Mouse (Mus musculus): ENCODE results near the gene Cyp24a1. TPM values are rescaled to one million over a fixed set of nuclear protein-coding genes. Genes with fewer than 3 reads are reported as not detected.

The Cyp24a1 gene
- 0.01 TPM for polyA plus RNA-seq (2012; fragmentation: generic; extraction: Trizol)

DNA sequence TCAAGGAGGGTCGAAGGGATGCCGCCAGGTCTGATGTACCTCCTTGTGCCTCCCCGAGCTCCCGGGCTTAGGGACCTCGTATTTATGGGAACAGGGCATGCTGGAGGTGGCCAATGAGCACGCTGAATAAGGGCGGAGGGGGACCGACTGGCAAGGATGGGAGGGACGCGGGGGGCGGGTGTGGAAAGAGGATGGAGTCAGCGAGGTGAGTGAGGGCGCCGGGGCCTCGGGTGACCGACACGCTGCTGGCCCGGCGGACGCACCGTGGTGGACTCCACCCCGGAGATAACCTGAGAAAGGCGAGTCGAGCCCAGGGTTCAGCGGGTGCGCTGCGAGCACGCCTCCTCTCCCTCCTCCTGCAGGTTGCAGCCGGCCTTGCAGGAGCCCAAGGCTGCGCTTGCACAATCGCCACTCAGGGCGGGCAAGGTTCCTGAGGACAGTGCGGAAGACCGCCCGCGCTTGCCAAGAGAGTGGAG is at the start of gene Cyp24a1:
Gene Cyp24a1 (minus strand): TSS at position 55 of the 476 bp plus-strand sequence.
- no peak within 1 kb of the TSS for H3K4me3 ChIP-seq
- H3K27me3 ChIP-seq (ENCODE audit: control insufficient read depth, insufficient read depth, insufficient read length) = peaks cover 47% of the 10 kb centered on the region
- TF ChIP-seq E2F4 (IDR thresholded peaks at IDR 0.05; ENCODE audit: insufficient read depth) (no peak), POLR2AphosphoS2 (IDR thresholded peaks at IDR 0.05; ENCODE audit: insufficient read length, low read depth) (no peak), SRF (IDR thresholded peaks at IDR 0.05; ENCODE audit: control insufficient read depth, insufficient read length, low read depth) (no peak), REST (IDR thresholded peaks at IDR 0.05; ENCODE audit: insufficient read depth, insufficient read length) (no peak), MAX (IDR thresholded peaks at IDR 0.05; ENCODE audit: low read depth) (no peak), USF1 (IDR thresholded peaks at IDR 0.05; ENCODE audit: low read depth) (no peak), TCF12 (IDR thresholded peaks at IDR 0.05; ENCODE audit: insufficient read depth, poor library complexity, severe bottlenecking) (no peak), POLR2A (IDR thresholded peaks at IDR 0.05; ENCODE audit: insufficient read length, low read depth) (no peak)

DNA sequence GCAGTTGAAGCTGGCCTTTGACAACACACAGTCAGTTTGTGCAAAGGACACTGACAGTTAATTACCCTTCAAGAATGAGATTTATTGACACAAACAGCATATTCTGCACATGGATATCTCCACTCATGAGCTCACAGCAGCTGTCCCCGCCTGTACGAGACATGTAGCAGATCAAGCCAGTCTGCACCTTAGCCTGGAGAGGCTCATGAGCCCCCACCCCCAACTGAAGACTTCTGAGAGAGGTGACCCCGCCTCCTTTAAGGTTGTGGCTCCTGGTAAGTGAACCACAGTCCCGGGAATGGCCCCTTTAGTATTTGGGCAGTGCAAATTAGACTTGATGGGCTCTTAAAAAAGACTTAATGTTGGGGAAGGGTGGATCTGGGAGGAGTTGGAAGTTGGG is 48.8 kb upstream of the Cyp24a1 start:
- TF ChIP-seq SRF (IDR thresholded peaks at IDR 0.05; ENCODE audit: control insufficient read depth, insufficient read length, low read depth) (no peak), POLR2A (IDR thresholded peaks at IDR 0.05; ENCODE audit: insufficient read length, low read depth) (no peak), TCF3 (IDR thresholded peaks at IDR 0.05; ENCODE audit: insufficient read length, low read depth) (no peak), CEBPB (IDR thresholded peaks at IDR 0.05; ENCODE audit: insufficient read depth, poor library complexity, severe bottlenecking) (no peak), POLR2AphosphoS2 (IDR thresholded peaks at IDR 0.05; ENCODE audit: insufficient read length, low read depth) (no peak), REST (IDR thresholded peaks at IDR 0.05; ENCODE audit: insufficient read depth, insufficient read length) (no peak), MYOD1 (IDR thresholded peaks at IDR 0.05; ENCODE audit: control insufficient read depth in 1 of 3, insufficient read length in 2 of 3, low read depth in 2 of 3) (no peak), E2F4 (IDR thresholded peaks at IDR 0.05; ENCODE audit: insufficient read depth) (no peak), USF1 (IDR thresholded peaks at IDR 0.05; ENCODE audit: low read depth) (no peak), TCF12 (IDR thresholded peaks at IDR 0.05; ENCODE audit: insufficient read depth, poor library complexity, severe bottlenecking) (no peak)
- no peak overlapping the region for H3K4me3 ChIP-seq
- H3K4me2 ChIP-seq (ENCODE audit: low read depth) = no peak overlapping the region
- no peaks in the 10 kb centered on the region for H3K36me3 ChIP-seq (ENCODE audit: control insufficient read depth, insufficient read depth)
- no peak overlapping the region for H3ac ChIP-seq (ENCODE audit: control insufficient read depth, insufficient read length)
- H3K79me2 ChIP-seq (ENCODE audit: control insufficient read depth, insufficient read depth) = no peaks in the 10 kb centered on the region
- no peaks in the 10 kb centered on the region for H3K27me3 ChIP-seq (ENCODE audit: control insufficient read depth, insufficient read depth, insufficient read length)

More for the DNA sequence above, at the start of gene Cyp24a1:
- no peak within 1 kb of the TSS for H3ac ChIP-seq (ENCODE audit: control insufficient read depth, insufficient read length)
- H3K36me3 ChIP-seq (ENCODE audit: control insufficient read depth, insufficient read depth) = no peaks in the 10 kb centered on the region
- no peaks in the 10 kb centered on the region for H3K79me2 ChIP-seq (ENCODE audit: control insufficient read depth, insufficient read depth)
- H3K4me2 ChIP-seq (ENCODE audit: low read depth) = no peak within 1 kb of the TSS

DNA sequence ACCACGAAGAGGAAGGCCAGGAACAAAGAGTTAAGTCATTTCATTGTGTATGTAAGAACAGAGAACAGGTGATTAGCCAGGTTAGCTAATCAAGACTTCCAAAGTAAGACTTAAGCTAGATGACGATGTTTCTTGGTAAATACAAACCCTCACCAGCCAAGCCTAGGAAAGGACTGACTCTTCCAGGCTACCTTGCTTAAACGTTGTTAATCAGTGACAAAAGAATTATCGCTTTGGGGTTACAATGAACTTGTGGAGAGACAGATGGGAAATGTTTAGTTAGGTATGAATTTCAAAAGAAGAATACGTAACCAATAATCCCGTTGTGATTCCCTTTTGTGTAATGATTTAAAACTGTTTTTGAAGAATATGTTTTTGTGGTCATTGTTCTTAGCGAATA is 48.0 kb upstream of the Cyp24a1 start:
- no peaks in the 10 kb centered on the region for H3K79me2 ChIP-seq (ENCODE audit: control insufficient read depth, insufficient read depth)
- no peaks in the 10 kb centered on the region for H3K27me3 ChIP-seq (ENCODE audit: control insufficient read depth, insufficient read depth, insufficient read length)
- no peak overlapping the region for H3K4me2 ChIP-seq (ENCODE audit: low read depth)
- no peak for TF ChIP-seq E2F4 (IDR thresholded peaks at IDR 0.05; ENCODE audit: insufficient read depth)
- TF ChIP-seq MAX (IDR thresholded peaks at IDR 0.05; ENCODE audit: low read depth) = no peak
- no peak for TF ChIP-seq MYOD1 (IDR thresholded peaks at IDR 0.05; ENCODE audit: control insufficient read depth in 1 of 3, insufficient read length in 2 of 3, low read depth in 2 of 3)
- TF ChIP-seq MYOG (IDR thresholded peaks at IDR 0.05; ENCODE audit: control insufficient read depth in 1 of 3, insufficient read depth in 1 of 3, insufficient read length in 2 of 3, low read depth in 2 of 3) = no peak
- TF ChIP-seq POLR2A (IDR thresholded peaks at IDR 0.05; ENCODE audit: insufficient read length, low read depth) = no peak
- no peak for TF ChIP-seq TCF3 (IDR thresholded peaks at IDR 0.05; ENCODE audit: insufficient read length, low read depth)
- no peak for TF ChIP-seq SRF (IDR thresholded peaks at IDR 0.05; ENCODE audit: control insufficient read depth, insufficient read length, low read depth)
- no peak for TF ChIP-seq REST (IDR thresholded peaks at IDR 0.05; ENCODE audit: insufficient read depth, insufficient read length)
- no peak for TF ChIP-seq USF1 (IDR thresholded peaks at IDR 0.05; ENCODE audit: low read depth)
- H3ac ChIP-seq (ENCODE audit: control insufficient read depth, insufficient read length) = no peak overlapping the region
- H3K36me3 ChIP-seq (ENCODE audit: control insufficient read depth, insufficient read depth) = no peaks in the 10 kb centered on the region
- H3K4me3 ChIP-seq = no peak overlapping the region

DNA sequence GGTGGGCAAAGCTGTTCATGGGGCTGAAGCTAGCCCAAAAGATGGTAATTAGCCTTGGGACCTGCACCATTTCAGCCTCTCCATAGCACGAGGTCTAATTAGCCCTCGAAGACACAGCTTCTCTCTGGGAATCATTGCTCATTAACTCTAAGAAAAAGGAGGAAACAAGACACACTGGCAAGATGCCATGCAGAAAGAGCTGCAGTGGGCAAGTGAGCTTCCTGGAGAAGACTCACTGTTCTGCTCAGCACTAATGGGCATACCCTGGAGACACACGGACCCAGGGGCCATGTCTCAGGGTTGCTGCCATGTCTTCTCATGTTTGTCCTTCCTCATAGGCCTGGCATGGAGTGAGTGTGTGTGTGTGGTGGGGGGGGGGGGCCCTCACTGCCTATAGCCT is 47.2 kb upstream of the Cyp24a1 start:
- Histone ChIP-seq H3K36me3 (ENCODE audit: control insufficient read depth, insufficient read depth) (no peaks in the 10 kb centered on the region), H3ac (ENCODE audit: control insufficient read depth, insufficient read length) (no peak overlapping the region), H3K4me3 (no peak overlapping the region), H3K4me2 (ENCODE audit: low read depth) (no peak overlapping the region), H3K79me2 (ENCODE audit: control insufficient read depth, insufficient read depth) (no peaks in the 10 kb centered on the region), H3K27me3 (ENCODE audit: control insufficient read depth, insufficient read depth, insufficient read length) (no peaks in the 10 kb centered on the region)
- no peak for TF ChIP-seq TCF12 (IDR thresholded peaks at IDR 0.05; ENCODE audit: insufficient read depth, poor library complexity, severe bottlenecking)
- no peak for TF ChIP-seq POLR2A (IDR thresholded peaks at IDR 0.05; ENCODE audit: insufficient read length, low read depth)
- no peak for TF ChIP-seq SRF (IDR thresholded peaks at IDR 0.05; ENCODE audit: control insufficient read depth, insufficient read length, low read depth)
- no peak for TF ChIP-seq MAX (IDR thresholded peaks at IDR 0.05; ENCODE audit: low read depth)
- no peak for TF ChIP-seq POLR2AphosphoS2 (IDR thresholded peaks at IDR 0.05; ENCODE audit: insufficient read length, low read depth)
- no peak for TF ChIP-seq USF1 (IDR thresholded peaks at IDR 0.05; ENCODE audit: low read depth)
- no peak for TF ChIP-seq CEBPB (IDR thresholded peaks at IDR 0.05; ENCODE audit: insufficient read depth, poor library complexity, severe bottlenecking)
- TF ChIP-seq TCF3 (IDR thresholded peaks at IDR 0.05; ENCODE audit: insufficient read length, low read depth) = no peak
- no peak for TF ChIP-seq MYOG (IDR thresholded peaks at IDR 0.05; ENCODE audit: control insufficient read depth in 1 of 3, insufficient read depth in 1 of 3, insufficient read length in 2 of 3, low read depth in 2 of 3)
- no peak for TF ChIP-seq E2F4 (IDR thresholded peaks at IDR 0.05; ENCODE audit: insufficient read depth)
- no peak for TF ChIP-seq REST (IDR thresholded peaks at IDR 0.05; ENCODE audit: insufficient read depth, insufficient read length)
- TF ChIP-seq MYOD1 (IDR thresholded peaks at IDR 0.05; ENCODE audit: control insufficient read depth in 1 of 3, insufficient read length in 2 of 3, low read depth in 2 of 3) = no peak

DNA sequence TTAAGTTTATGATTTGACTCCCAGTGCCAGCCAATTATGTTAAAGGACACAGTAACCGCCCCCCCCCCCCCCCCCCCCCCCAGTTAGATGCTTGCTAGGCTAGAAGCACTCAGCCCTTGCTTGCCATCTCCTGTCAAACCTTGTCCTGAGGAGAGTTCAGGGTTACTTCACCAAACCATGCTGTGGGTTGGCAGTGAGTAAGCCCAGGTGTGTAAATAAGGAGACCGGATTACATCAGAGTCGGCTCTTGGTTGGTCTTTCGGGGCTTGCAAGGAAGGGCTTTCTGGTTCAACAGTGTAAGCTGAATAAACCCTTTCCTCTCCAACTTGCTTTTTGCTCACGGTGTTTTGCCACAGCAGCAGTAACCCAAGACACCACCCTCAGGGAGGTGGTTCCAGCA is 46.7 kb upstream of the Cyp24a1 start:
- H3K36me3 ChIP-seq (ENCODE audit: control insufficient read depth, insufficient read depth) = no peaks in the 10 kb centered on the region
- TF ChIP-seq TCF12 (IDR thresholded peaks at IDR 0.05; ENCODE audit: insufficient read depth, poor library complexity, severe bottlenecking) (no peak), E2F4 (IDR thresholded peaks at IDR 0.05; ENCODE audit: insufficient read depth) (no peak), SRF (IDR thresholded peaks at IDR 0.05; ENCODE audit: control insufficient read depth, insufficient read length, low read depth) (no peak), MAX (IDR thresholded peaks at IDR 0.05; ENCODE audit: low read depth) (no peak), POLR2AphosphoS2 (IDR thresholded peaks at IDR 0.05; ENCODE audit: insufficient read length, low read depth) (no peak), POLR2A (IDR thresholded peaks at IDR 0.05; ENCODE audit: insufficient read length, low read depth) (no peak), MYOD1 (IDR thresholded peaks at IDR 0.05; ENCODE audit: control insufficient read depth in 1 of 3, insufficient read length in 2 of 3, low read depth in 2 of 3) (no peak)
- no peaks in the 10 kb centered on the region for H3K27me3 ChIP-seq (ENCODE audit: control insufficient read depth, insufficient read depth, insufficient read length)
- H3K4me3 ChIP-seq = no peak overlapping the region
- no peaks in the 10 kb centered on the region for H3K79me2 ChIP-seq (ENCODE audit: control insufficient read depth, insufficient read depth)
- no peak overlapping the region for H3ac ChIP-seq (ENCODE audit: control insufficient read depth, insufficient read length)
- no peak overlapping the region for H3K4me2 ChIP-seq (ENCODE audit: low read depth)

Measured in myocyte (in vitro differentiated cells).